Mouse (Mus musculus) hindbrain, embryonic 10.5 days (tissue): ENCODE results near the gene Gm44502. TPM values are rescaled to one million over a fixed set of nuclear protein-coding genes. Genes with fewer than 3 reads are reported as not detected.

ENCODE experiments used
- DNase-seq: peaks from one replicate; pipeline ENCODE4 v3.0.0-alpha.2; 2017; ENCODE audit warnings: low spot score
- H3K27ac ChIP-seq: fragments of 300-500 bp; sonication (generic); 2 replicates; pipeline ENCODE4 v1.5.1; 2016; ENCODE audit warnings: mild to moderate bottlenecking, moderate library complexity
- H3K27me3 ChIP-seq: fragments of 300-500 bp; sonication (generic); 2 replicates; pipeline ENCODE4 v1.6.1; 2016; ENCODE audit warnings: mild to moderate bottlenecking; ENCODE audit not compliant: poor library complexity, insufficient read depth, severe bottlenecking
- H3K36me3 ChIP-seq: fragments of 300-500 bp; sonication (generic); 2 replicates; pipeline ENCODE4 v1.6.1; 2016; ENCODE audit warnings: mild to moderate bottlenecking, moderate library complexity
- H3K4me1 ChIP-seq: fragments of 300-500 bp; sonication (generic); replicated peaks from 2 replicates; pipeline ENCODE4 v1.6.1; 2016; ENCODE audit warnings: mild to moderate bottlenecking
- H3K4me3 ChIP-seq: fragments of 300-500 bp; sonication (generic); 2 replicates; pipeline ENCODE4 v1.5.1; 2016; ENCODE audit warnings: mild to moderate bottlenecking, moderate library complexity
- H3K9me3 ChIP-seq: fragments of 300-500 bp; sonication (generic); 2 replicates; pipeline ENCODE4 v1.6.1; 2016; ENCODE audit warnings: mild to moderate bottlenecking, moderate library complexity
- WGBS: fragments of 180-500 bp; shearing (Covaris S2); methylation state at CpG from one replicate; pipeline ENCODE4 v1.1.7; 2016; 5-methylcytosine and 5-hydroxymethylcytosine counted together
- polyA plus RNA-seq: library from polyadenylated mRNA; unstranded; fragments of >200 nt; fragmentation: Nextera tagmentation; extraction: Ambion mirVana; gene quantifications from 2 replicates; pipeline ENCODE4 v1.2.1, GENCODE M21; 2016

Gene Gm44502
- polyA plus RNA-seq, 1 experiment from 2014 or later, result not detected

DNA sequence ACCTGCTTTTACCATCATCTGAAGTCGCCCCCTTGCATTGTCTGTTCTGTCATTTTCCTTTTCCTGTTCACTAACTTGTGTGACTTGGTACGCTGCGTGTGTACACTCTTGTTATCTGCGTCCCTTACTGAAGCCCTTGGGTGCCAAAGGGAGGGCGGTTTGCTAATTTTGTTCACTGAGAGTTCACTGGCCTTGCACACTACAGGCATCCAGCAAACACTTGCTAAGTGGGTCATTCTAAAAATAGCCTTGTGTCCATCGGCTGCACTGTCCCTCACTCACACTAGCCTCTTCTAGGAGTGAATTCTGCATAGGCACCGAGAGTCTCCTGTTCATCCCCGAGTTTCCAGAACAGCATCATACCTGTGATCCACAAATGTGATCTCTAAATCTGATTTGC, 14.2 kb downstream of the Gm44502 start:
- no peak overlapping the region for H3K27ac ChIP-seq
- H3K4me1 ChIP-seq, result no peaks in the 10 kb centered on the region
- peaks cover 3% of the 10 kb centered on the region; the same call in 1 of the 2 replicates for H3K9me3 ChIP-seq
- no peaks in the 10 kb centered on the region for H3K27me3 ChIP-seq
- 90% methylated on average over 8 of the region's 8 CpGs for WGBS
- no peak for DNase-seq
- no peak overlapping the region for H3K4me3 ChIP-seq
- peaks cover 41% of the 10 kb centered on the region for H3K36me3 ChIP-seq

DNA sequence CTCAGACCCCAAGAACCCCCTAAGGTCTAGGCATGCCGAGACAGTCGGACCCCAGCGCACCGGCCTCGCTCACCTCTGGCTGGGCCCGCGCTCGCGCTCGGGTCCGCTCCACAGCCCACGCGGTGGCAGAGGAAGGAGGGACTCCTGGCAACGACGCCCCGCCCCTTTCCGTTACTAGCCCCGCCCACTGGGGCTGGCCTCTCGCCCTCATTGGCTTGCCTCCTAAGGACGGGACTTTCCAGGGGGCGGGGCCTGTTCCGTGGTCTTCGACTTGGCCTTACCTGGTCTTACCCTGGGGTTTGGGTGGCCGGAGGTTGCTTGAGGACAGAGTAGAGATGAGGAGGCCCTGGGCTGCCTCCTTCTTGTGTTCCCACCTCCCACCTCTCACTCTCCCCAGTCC, 19.4 kb downstream of the Gm44502 start, which contains the start of gene Syce3:
Syce3 (minus strand) TSS at position 386 of the 400 bp plus-strand sequence.
- Histone ChIP-seq H3K4me3 (no peak within 1 kb of the TSS), H3K27me3 (no peaks in the 10 kb centered on the region), H3K9me3 (peaks cover 16% of the 10 kb centered on the region), H3K36me3 (no peaks in the 10 kb centered on the region), H3K27ac (no peak within 1 kb of the TSS), H3K4me1 (no peaks in the 10 kb centered on the region)
- no peak for DNase-seq
- WGBS, result 89% methylated on average over 24 of the region's 24 CpGs

DNA sequence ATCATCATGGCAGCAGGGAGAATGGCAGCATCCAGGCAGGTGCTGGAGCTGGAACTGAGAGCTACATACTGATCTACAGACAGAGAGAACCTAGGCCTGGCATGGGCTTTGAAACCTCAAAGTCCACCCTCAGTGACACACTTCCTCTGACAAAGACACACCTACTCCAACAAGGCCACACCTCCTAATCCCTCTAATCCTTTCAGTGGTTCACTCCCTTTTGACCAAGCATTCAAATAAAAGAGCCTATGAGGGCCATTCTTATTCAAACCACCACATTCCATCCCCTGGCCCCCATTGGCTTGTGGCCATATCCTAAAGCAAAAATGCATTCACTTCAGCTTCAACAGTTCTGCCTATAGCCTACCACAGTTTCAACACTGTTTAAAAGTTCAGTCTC, 22.8 kb downstream of the Gm44502 start:
- Histone ChIP-seq H3K27me3 (no peaks in the 10 kb centered on the region), H3K36me3 (no peaks in the 10 kb centered on the region), H3K4me1 (no peaks in the 10 kb centered on the region), H3K9me3 (peaks cover 16% of the 10 kb centered on the region), H3K27ac (no peak overlapping the region), H3K4me3 (no peak overlapping the region)
- DNase-seq, result no peak

DNA sequence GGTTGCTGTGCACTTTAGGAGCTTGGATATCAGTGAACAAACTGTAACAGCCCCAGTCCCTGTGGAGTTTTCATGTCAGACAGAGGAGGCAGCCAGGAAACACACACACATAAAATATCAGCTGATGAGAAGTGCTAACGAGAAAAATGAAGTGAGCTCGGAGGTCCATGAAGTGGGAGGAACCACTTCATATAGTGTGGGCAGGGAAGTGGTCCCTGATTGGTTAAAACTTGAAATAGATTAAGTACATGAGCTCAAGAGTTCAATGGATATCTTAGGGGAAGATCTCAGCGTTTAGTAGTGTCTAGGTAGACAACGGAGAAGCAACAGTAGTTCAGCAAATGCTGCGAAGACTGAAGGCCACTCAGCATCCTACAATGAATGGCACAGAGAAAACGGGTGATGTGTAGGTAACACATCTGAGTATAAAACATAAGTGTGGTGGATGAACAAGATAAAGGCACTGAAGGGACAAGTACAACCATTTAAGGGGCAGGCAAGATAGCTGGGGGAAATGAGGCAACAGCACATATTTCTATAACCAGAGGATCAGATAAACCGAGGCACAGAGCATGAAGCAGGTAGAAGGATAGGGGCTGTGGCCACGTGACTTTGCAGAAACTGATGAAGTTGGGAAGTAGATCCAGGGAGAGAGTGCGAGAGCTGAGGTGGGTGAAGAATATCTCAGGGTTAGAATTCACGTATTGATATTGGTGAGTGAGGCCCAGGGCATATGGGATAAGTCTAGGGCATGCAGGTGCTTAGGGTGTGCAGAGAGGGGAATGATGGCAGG, 24.5 kb downstream of the Gm44502 start:
- Histone ChIP-seq H3K9me3 (peaks cover 11% of the 10 kb centered on the region), H3K4me3 (no peak overlapping the region), H3K36me3 (no peaks in the 10 kb centered on the region), H3K4me1 (no peaks in the 10 kb centered on the region), H3K27ac (no peak overlapping the region), H3K27me3 (no peaks in the 10 kb centered on the region)
- DNase-seq, result no peak
- 86% methylated on average over 10 of the region's 10 CpGs for WGBS

DNA sequence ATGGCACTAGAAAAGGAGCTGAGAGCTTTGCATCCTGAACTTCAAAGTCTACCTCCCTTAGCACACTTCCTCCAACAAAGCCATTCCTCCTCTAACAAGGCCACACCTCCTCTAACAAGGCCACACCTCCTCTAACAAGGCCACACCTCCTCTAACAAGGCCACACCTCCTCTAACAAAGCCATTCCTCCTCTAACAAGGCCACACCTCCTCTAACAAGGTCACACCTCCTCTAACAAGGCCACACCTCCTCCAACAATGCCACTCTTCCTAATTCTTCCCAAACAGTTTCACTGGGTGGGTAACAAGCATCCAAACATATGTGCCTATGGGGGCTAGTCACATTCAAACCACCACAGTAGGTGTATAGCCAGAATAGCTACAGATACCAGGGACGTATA, 27.0 kb downstream of the Gm44502 start:
- DNase-seq, result no peak
- Histone ChIP-seq H3K4me1 (no peaks in the 10 kb centered on the region), H3K9me3 (peaks cover 4% of the 10 kb centered on the region; the same call in 1 of the 2 replicates), H3K27ac (no peak overlapping the region), H3K36me3 (no peaks in the 10 kb centered on the region), H3K27me3 (no peaks in the 10 kb centered on the region), H3K4me3 (no peak overlapping the region)
- 89% methylated on average over 1 of the region's 1 CpGs for WGBS

DNA sequence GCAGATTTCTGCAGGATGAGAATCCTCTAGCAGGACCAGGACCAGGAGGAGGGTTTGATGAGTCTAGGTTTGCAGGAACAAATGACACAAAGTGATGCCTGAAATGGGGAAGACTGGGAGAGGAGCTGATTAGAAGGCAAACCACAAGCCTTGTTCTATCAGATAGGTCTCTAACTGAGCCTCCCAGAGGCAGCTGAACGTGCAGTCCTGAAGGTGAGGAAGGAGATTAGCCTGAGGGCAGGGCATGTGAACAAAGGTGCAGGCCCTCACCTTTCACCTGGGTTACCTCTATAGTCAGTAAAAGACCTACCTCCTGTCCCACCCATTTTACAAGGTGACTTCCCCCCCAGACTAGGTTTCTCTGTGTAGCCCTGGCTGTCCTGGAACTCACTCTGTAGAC, 29.8 kb downstream of the Gm44502 start:
- no peaks in the 10 kb centered on the region for H3K9me3 ChIP-seq
- WGBS, result 65% methylated on average over 1 of the region's 1 CpGs
- H3K4me1 ChIP-seq, result no peaks in the 10 kb centered on the region
- no peak for DNase-seq
- no peak overlapping the region for H3K27ac ChIP-seq
- H3K4me3 ChIP-seq, result no peak overlapping the region
- no peaks in the 10 kb centered on the region for H3K27me3 ChIP-seq
- no peaks in the 10 kb centered on the region for H3K36me3 ChIP-seq

DNA sequence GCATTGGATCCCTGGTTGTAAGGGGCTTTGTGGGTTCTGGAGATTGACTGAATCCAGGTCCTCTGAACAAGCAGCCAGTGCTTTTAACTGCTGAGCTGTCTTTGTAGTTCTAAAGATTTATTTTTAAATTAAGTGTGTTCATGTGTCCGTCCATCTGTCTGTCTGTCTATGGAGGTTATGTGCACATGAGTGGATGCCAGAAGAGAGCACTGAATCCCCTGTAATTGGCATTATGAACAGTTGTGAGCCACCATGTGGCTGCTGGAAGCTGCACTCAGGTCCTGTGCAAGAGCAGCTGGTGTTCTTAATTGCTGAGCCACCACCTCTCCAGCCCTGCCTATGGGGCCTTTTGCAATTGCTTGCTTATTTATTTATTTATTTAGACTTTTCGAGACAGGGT, 31.4 kb downstream of the Gm44502 start:
- Histone ChIP-seq H3K4me1 (no peaks in the 10 kb centered on the region), H3K9me3 (no peaks in the 10 kb centered on the region), H3K27ac (no peak overlapping the region), H3K4me3 (no peak overlapping the region), H3K36me3 (no peaks in the 10 kb centered on the region), H3K27me3 (no peaks in the 10 kb centered on the region)
- 86% methylated on average over 2 of the region's 2 CpGs for WGBS
- DNase-seq, result no peak

DNA sequence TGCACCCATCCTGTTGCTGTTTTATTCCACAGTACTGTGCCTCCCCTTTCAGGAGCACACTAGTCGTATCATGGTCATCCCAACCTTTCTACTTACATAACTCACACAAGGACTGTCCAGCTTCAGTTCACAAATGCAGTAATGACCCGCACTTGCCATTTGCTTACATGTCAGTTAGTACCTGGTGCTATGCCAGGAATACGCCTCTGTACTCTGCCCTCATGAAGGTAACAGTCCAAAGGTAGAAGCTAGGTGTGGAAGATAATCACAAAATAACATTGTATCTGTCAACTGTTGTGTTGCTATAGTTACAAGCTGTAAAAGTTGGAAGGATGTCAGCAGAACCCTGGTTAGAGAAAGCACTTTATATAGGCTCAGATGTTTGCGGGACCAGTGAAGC, 32.6 kb downstream of the Gm44502 start:
- no peak for DNase-seq
- Histone ChIP-seq H3K27me3 (no peaks in the 10 kb centered on the region), H3K9me3 (no peaks in the 10 kb centered on the region), H3K4me1 (no peaks in the 10 kb centered on the region), H3K27ac (no peak overlapping the region), H3K4me3 (no peak overlapping the region), H3K36me3 (no peaks in the 10 kb centered on the region)
- WGBS, result 90% methylated on average over 4 of the region's 4 CpGs

DNA sequence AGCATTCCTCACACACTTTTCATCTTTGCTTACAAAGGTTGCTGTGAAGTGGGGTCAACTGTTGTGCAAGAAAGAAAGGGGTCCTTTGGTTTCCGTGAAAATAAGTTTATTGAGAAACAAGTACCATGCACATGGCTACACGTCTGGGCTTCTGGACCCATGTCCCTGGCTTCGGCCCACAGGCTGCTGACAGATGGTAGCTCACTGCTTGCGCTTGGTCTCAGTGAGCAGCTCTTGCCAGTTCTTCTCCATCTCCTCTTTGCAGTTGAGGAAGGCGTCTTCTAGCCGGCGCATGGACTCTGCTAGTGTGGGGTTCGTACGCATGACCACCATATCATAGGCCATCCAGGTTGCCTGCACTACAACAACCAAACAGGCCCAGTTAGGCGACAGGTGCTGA, 39.4 kb downstream of the Gm44502 start:
- no peak overlapping the region for H3K4me3 ChIP-seq
- 94% methylated on average over 10 of the region's 10 CpGs for WGBS
- no peak overlapping the region for H3K27ac ChIP-seq

DNA sequence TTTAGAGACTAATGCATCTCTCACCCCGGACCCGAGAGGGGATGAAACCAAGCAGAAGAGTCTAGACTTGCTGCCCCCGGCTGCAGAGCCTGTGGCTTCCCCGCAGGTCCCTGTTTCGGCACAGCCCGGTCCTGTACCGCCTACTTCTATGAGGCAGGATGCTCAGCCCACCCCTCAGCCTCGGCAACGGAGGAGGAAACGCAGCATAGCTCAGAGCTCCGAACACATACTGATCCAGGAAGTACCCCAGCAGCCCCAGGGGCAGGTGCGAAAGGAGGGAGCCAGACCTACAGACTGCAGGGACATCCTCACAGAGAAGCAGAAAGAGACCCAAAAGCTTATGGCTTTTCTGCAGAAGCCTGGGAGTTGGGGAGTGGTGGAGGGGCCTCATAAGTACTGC, 42.4 kb downstream of the Gm44502 start:
- Histone ChIP-seq H3K27ac (no peak overlapping the region), H3K27me3 (peaks cover 27% of the 10 kb centered on the region), H3K9me3 (no peaks in the 10 kb centered on the region), H3K36me3 (no peaks in the 10 kb centered on the region), H3K4me1 (peaks cover 7% of the 10 kb centered on the region; the same call in 1 of the 2 replicates), H3K4me3 (no peak overlapping the region)
- WGBS, result 46% methylated on average over 12 of the region's 12 CpGs
- DNase-seq, result no peak

More for the DNA sequence above, 39.4 kb downstream of the Gm44502 start:
- Histone ChIP-seq H3K36me3 (no peaks in the 10 kb centered on the region), H3K9me3 (no peaks in the 10 kb centered on the region), H3K4me1 (peaks cover 3% of the 10 kb centered on the region; the same call in 1 of the 2 replicates), H3K27me3 (peaks cover 11% of the 10 kb centered on the region)
- DNase-seq, result no peak

DNA sequence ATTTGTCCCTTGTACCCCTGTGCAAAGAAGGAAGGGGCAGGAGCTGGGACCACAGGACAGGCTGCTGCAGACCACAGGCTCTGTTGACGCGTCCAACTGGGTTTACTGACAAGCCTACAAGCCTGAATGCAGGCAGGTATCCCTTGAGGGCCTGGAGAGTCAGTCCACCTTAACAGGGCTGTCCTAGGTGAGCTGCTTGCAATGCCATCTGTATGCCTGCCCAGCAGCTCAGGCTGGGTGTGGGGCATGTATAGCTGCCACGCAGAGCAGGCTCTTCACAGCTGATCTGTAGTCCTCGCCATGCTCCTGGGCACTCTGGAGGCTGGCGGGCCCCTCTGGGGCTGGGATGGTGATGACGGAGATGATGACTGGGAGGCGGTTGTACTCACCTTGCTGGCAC, 44.9 kb downstream of the Gm44502 start, which contains the start of gene Klhdc7b:
Klhdc7b (plus strand) TSS at position 301 of the 400 bp plus-strand sequence.
- Histone ChIP-seq H3K27ac (no peak within 1 kb of the TSS), H3K27me3 (peaks cover 51% of the 10 kb centered on the region), H3K9me3 (no peaks in the 10 kb centered on the region), H3K4me3 (no peak within 1 kb of the TSS), H3K4me1 (peaks cover 7% of the 10 kb centered on the region; the same call in 1 of the 2 replicates), H3K36me3 (no peaks in the 10 kb centered on the region)
- no peak for DNase-seq
- WGBS, result 86% methylated on average over 7 of the region's 7 CpGs

DNA sequence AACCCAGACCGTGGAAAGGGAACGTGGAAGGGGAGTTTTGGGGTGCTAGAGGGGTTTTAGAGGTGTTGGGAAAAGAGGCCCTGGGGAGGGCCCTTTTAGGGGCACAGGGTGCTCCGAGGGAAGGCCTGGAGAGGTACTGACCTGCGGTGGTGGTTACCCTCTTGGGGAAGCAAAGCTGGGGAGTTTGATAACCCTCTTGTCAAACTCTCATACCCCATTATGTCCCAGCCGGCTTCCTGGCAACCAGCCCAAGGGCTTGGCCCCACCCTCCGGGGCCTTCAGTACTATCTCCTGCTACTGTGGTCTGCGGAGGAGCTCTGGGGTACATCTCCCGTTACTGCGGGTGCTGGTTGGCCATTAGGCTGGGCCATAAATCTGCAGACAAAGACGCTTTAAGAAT, 50.1 kb downstream of the Gm44502 start:
- WGBS, result 10% methylated on average over 10 of the region's 10 CpGs
- Histone ChIP-seq H3K4me1 (peaks cover 31% of the 10 kb centered on the region), H3K9me3 (no peaks in the 10 kb centered on the region), H3K27ac (peak overlapping the region; percentile 73; the same call in 1 of the 2 replicates), H3K36me3 (no peaks in the 10 kb centered on the region), H3K27me3 (peaks cover 78% of the 10 kb centered on the region), H3K4me3 (peak overlapping the region; percentile 55)
- no peak for DNase-seq

DNA sequence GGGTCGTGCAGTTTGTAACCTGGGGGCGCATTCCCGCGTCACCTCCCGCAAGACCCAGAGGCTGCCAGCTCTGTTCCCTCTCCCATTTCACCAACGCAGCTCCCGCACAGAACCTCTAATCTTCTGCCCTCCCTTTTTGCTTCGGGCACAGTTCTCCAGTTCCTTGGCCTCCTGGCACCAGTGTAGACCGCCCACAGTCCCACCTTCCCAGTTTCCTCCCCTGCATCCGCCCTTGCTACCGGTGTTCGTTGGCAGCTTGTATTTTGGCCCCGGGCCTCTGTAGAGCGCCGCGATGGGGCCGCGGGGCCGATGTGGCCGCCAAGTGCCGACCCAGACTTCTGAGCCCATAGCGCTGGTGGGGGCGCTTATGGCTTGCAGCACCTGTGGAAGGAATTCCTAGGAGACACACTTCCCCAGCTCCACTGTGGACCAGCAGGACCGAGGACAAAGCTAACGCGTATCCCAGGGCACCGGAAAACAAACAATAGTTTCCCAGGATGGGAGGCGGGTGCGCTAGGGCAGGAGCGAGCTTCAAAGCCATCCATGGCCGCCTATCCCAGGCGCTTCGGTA, 50.6 kb downstream of the Gm44502 start, which contains the start of gene Odf3b:
Odf3b (minus strand) TSS at position 452 of the 571 bp plus-strand sequence.
- Histone ChIP-seq H3K4me3 (peak within 1 kb of the TSS; percentile 55), H3K36me3 (no peaks in the 10 kb centered on the region), H3K9me3 (no peaks in the 10 kb centered on the region), H3K4me1 (peaks cover 36% of the 10 kb centered on the region), H3K27me3 (peaks cover 76% of the 10 kb centered on the region), H3K27ac (peak within 1 kb of the TSS; percentile 73)
- peak; percentile 57 for DNase-seq
- WGBS, result 1% methylated on average over 33 of the region's 33 CpGs
